26 mouse cellular contexts compared by ENCODE assay signal in the genomic region with DNA sequence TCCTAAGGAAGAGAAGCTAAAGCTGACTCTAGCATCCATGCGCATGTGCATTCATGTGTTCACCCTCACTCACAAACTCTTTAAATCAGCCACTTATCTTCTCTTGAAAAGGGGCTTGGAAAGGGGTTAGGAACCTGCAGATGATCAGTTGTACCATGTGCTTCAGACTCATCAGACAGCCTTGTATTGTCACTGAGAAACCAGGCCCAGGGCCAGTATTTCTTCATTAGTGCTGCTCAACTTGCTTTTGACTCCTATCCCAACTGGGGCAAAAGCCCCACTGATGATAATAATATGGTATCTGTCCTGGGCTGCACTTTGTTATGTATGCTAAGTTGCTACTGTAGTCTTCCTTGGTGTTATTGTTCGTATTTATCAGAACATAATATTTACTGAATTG. TPM values are rescaled to one million over a fixed set of nuclear protein-coding genes. Genes with fewer than 3 reads are reported as not detected.
DNase-seq lines count a peak whose midpoint lies in the region; ATAC-seq lines count a peak whose summit lies in the region.
"Had no signal": no experiment of that assay in that cellular context is flagged by ENCODE, and none has a peak within 500 bp of the region (broad histone marks: within the 10 kb centered on the region; RNA-seq: fewer than 3 reads in every experiment).

No protein-coding gene starts in this region.

- peak; percentile 45; the same call in 1 of the 2 replicates for ATAC-seq in hindbrain, embryonic 16.5 days
- ATAC-seq in hindbrain, embryonic 13.5 days (ENCODE audit: low FRiP score): no peak
- ATAC-seq: forebrain, embryonic 14.5 days; inflammation-experienced regulatory T-cells, adult 6 months; intestine, embryonic 16.5 days; Patski had no signal

- no peak overlapping the region for H3K9ac ChIP-seq in hindbrain, embryonic 16.5 days (ENCODE audit: low read depth, low read length)
- H3K9ac ChIP-seq in hindbrain, embryonic 13.5 days: no peak overlapping the region
- H3K9ac ChIP-seq: heart, embryonic 12.5 days; heart, embryonic 15.5 days; hindbrain, embryonic 15.5 days had no signal

- no peaks in the 10 kb centered on the region for H3K9me3 ChIP-seq in hindbrain, embryonic 16.5 days (ENCODE audit: control insufficient read depth, low read length)
- H3K9me3 ChIP-seq in hindbrain, embryonic 13.5 days: no peaks in the 10 kb centered on the region
- H3K9me3 ChIP-seq: forebrain, embryonic 10.5 days; heart, embryonic 12.5 days; heart, embryonic 15.5 days; hindbrain, embryonic 10.5 days; hindbrain, embryonic 15.5 days had no signal

- no peaks in the 10 kb centered on the region for H3K4me1 ChIP-seq in hindbrain, embryonic 16.5 days (ENCODE audit: control insufficient read depth, insufficient read depth, low read depth, low read length)
- H3K4me1 ChIP-seq in hindbrain, embryonic 13.5 days (replicated peaks): no peaks in the 10 kb centered on the region; the same call in 1 of the 2 replicates
- H3K4me1 ChIP-seq: heart, embryonic 12.5 days; heart, embryonic 15.5 days; hindbrain, embryonic 15.5 days had no signal

- H3K4me3 ChIP-seq in hindbrain, embryonic 16.5 days (ENCODE audit: low read length): no peak overlapping the region
- H3K4me3 ChIP-seq in hindbrain, embryonic 13.5 days: no peak overlapping the region
- H3K4me3 ChIP-seq: forebrain, embryonic 10.5 days; heart, embryonic 12.5 days; heart, embryonic 15.5 days; hindbrain, embryonic 10.5 days; hindbrain, embryonic 15.5 days had no signal

- 86% methylated on average over 2 of the region's 2 CpGs for WGBS in hindbrain, embryonic 16.5 days
- 91% methylated on average over 2 of the region's 2 CpGs for WGBS in hindbrain, embryonic 13.5 days

- H3K36me3 ChIP-seq in hindbrain, embryonic 16.5 days (ENCODE audit: control insufficient read depth, insufficient read depth, low read length): no peaks in the 10 kb centered on the region
- H3K36me3 ChIP-seq in hindbrain, embryonic 13.5 days: no peaks in the 10 kb centered on the region
- H3K36me3 ChIP-seq: forebrain, embryonic 10.5 days; heart, embryonic 12.5 days; heart, embryonic 15.5 days; hindbrain, embryonic 10.5 days; hindbrain, embryonic 15.5 days had no signal

- H3K27ac ChIP-seq in hindbrain, embryonic 16.5 days (ENCODE audit: low read depth, low read length): no peak overlapping the region
- H3K27ac ChIP-seq in hindbrain, embryonic 13.5 days: no peak overlapping the region
- H3K27ac ChIP-seq: forebrain, embryonic 10.5 days; heart, embryonic 15.5 days; hindbrain, embryonic 10.5 days; hindbrain, embryonic 15.5 days had no signal

- H3K27me3 ChIP-seq in hindbrain, embryonic 16.5 days (replicated peaks; ENCODE audit: control insufficient read depth, insufficient read depth, low read length): no peaks in the 10 kb centered on the region
- H3K27me3 ChIP-seq in hindbrain, embryonic 13.5 days: no peaks in the 10 kb centered on the region
- H3K27me3 ChIP-seq: heart, embryonic 12.5 days; heart, embryonic 15.5 days; hindbrain, embryonic 15.5 days; Patski had no signal

- intact Hi-C loops in left cerebral cortex, postnatal 4 days (cut with DNase I): no loop called here

- DNase-seq in cerebellum, postnatal 10 days: peak; percentile 47 to 58
- no peak for DNase-seq in cerebellum, adult 8-10 months
- peak; percentile 49 for DNase-seq in left cerebral cortex, postnatal 4 days
- no peak for DNase-seq in left cerebral cortex, adult 11 months (ENCODE audit: low spot score)
- DNase-seq in retina, postnatal 1 day: peak; percentile 63
- DNase-seq in yolk sac, embryonic 10.5 days (ENCODE audit: low spot score): no peak
- DNase-seq: adrenal gland, adult 2 months; adrenal gland, postnatal 14 days; cerebellum, adult 18-20 months; cerebellum, adult 9-11 months; gastrocnemius, postnatal 25 days; heart, adult 18-20 months; heart, postnatal 10 days; heart, postnatal 36 days had no signal

- H3K4me2 ChIP-seq in hindbrain, embryonic 16.5 days (ENCODE audit: low read length): no peak overlapping the region
- H3K4me2 ChIP-seq in hindbrain, embryonic 13.5 days: no peak overlapping the region
- H3K4me2 ChIP-seq: heart, embryonic 12.5 days; heart, embryonic 15.5 days; hindbrain, embryonic 15.5 days had no signal

RNA-seq across cellular contexts. Expression of a gene that starts 38.9 kb away (rescaled TPM):
- 5.6 and 5.7 TPM in 2 replicates for polyA plus RNA-seq in hindbrain, embryonic 16.5 days (2015; fragmentation: Nextera tagmentation; extraction: Ambion mirVana)
- polyA plus RNA-seq in hindbrain, embryonic 13.5 days (2015; fragmentation: Nextera tagmentation; extraction: Ambion mirVana): 1.7 and 2.1 TPM in 2 replicates
- total RNA-seq in left cerebral cortex, postnatal 4 days (2021): 10 to 100 TPM; 15.8 to 17.2 TPM
- polyA plus RNA-seq: gonadal fat pad, adult 2 months; inflammation-experienced regulatory T-cells, adult 6 months; Patski had no signal

Comparison
In these comparisons a context has a peak if more than half of its experiments do, and no peak if none do; other contexts are left out.
1. DNase-seq: peak in cerebellum, postnatal 10 days (2 of 2), left cerebral cortex, postnatal 4 days (single experiment) and retina, postnatal 1 day (single experiment); none in cerebellum, adult 8-10 months (single experiment), left cerebral cortex, adult 11 months (single experiment) and yolk sac, embryonic 10.5 days (single experiment).